ENCODE assay signal across 10 mouse cellular contexts in genomic region chr11:119127686-119128473, GRCm38 (mm10). TPM values are rescaled to one million over a fixed set of nuclear protein-coding genes. Genes with fewer than 3 reads are reported as not detected.
DNase-seq lines count a peak whose midpoint lies in the region; ATAC-seq lines count a peak whose summit lies in the region.
"Had no signal": no experiment of that assay in that cellular context is flagged by ENCODE, and none has a peak within 500 bp of the region (broad histone marks: within the 10 kb centered on the region; RNA-seq: fewer than 3 reads in every experiment).

No protein-coding gene starts in this region.

- no peaks in the 10 kb centered on the region for H3K36me3 ChIP-seq in heart, embryonic 13.5 days
- H3K36me3 ChIP-seq: G1E; hindbrain, embryonic 15.5 days had no signal

- no peaks in the 10 kb centered on the region for H3K9me3 ChIP-seq in heart, embryonic 13.5 days
- H3K9me3 ChIP-seq: hindbrain, embryonic 15.5 days had no signal

- peak; percentile 18 for DNase-seq in layer of hippocampus, adult 11-12 months (ENCODE audit: low spot score)
- DNase-seq in layer of hippocampus, postnatal 14 days (ENCODE audit: low spot score in 2 of 2) = no peak
- peak; percentile 82 to 88 for DNase-seq in kidney, postnatal 4 days
- peak; percentile 62 to 69 for DNase-seq in natural killer cell, adult 2 months (ENCODE audit: low spot score in 2 of 2)
- peak; percentile 73 to 79 for DNase-seq in urinary bladder, postnatal 4 days (ENCODE audit: low spot score in 2 of 2)
- no peak for DNase-seq in embryo, embryonic 9.5 days (ENCODE audit: extremely low spot score)

- peak; percentile 63; the same call in 1 of the 2 replicates for ATAC-seq in heart, embryonic 13.5 days (ENCODE audit: extremely low read depth, insufficient number of reproducible peaks, low FRiP score, low TSS enrichment)

- no peak overlapping the region; the same call in none of the 2 replicates for H3K4me2 ChIP-seq in heart, embryonic 13.5 days

- WGBS in heart, embryonic 13.5 days = 43% methylated on average over 9 of the region's 9 CpGs

- peak overlapping the region; percentile 65 for H3K9ac ChIP-seq in heart, embryonic 13.5 days
- H3K9ac ChIP-seq: hindbrain, embryonic 15.5 days had no signal

- H3K27me3 ChIP-seq in heart, embryonic 13.5 days (replicated peaks) = peaks cover 36% of the 10 kb centered on the region
- H3K27me3 ChIP-seq: hindbrain, embryonic 15.5 days had no signal

- H3K4me3 ChIP-seq in brown adipose tissue, adult 24 weeks (ENCODE audit: insufficient read depth, low read depth, low read length) = no peak overlapping the region
- H3K4me3 ChIP-seq in heart, embryonic 13.5 days = no peak overlapping the region
- H3K4me3 ChIP-seq: hindbrain, embryonic 15.5 days had no signal

- H3K27ac ChIP-seq in brown adipose tissue, adult 24 weeks (replicated peaks; ENCODE audit: low read depth, low read length) = peak overlapping the region; percentile 5; the same call in 1 of the 2 replicates
- peak overlapping the region; percentile 70 for H3K27ac ChIP-seq in heart, embryonic 13.5 days (replicated peaks)

- peaks cover 16% of the 10 kb centered on the region for H3K4me1 ChIP-seq in brown adipose tissue, adult 24 weeks (ENCODE audit: control insufficient read depth, insufficient read depth, insufficient read length, low read length)
- peaks cover 64% of the 10 kb centered on the region for H3K4me1 ChIP-seq in heart, embryonic 13.5 days

RNA-seq across cellular contexts. Expression of gene Cbx4, which starts 41.9 kb away (rescaled TPM):
- total RNA-seq in layer of hippocampus, postnatal 14 days (2021) = 10 to 100 TPM; 59.1 to 59.4 TPM
- polyA plus RNA-seq in brown adipose tissue, adult 24 weeks (2012; ENCODE audit: insufficient read depth, insufficient read length, missing spikeins) = 37.3 and 37.4 TPM in 2 replicates
- 8.0 and 9.5 TPM in 2 replicates for polyA plus RNA-seq in heart, embryonic 13.5 days (2015; fragmentation: Nextera tagmentation; extraction: Ambion mirVana)
- total RNA-seq: G1E had no signal

Comparison
In these comparisons a context has a peak if more than half of its experiments do, and no peak if none do; other contexts are left out.
1. DNase-seq: peak in layer of hippocampus, adult 11-12 months (single experiment), kidney, postnatal 4 days (2 of 2), natural killer cell, adult 2 months (2 of 2) and urinary bladder, postnatal 4 days (2 of 2); none in layer of hippocampus, postnatal 14 days (0 of 2) and embryo, embryonic 9.5 days (single experiment).